17 mouse cellular contexts compared by ENCODE assay signal in the genomic region with DNA sequence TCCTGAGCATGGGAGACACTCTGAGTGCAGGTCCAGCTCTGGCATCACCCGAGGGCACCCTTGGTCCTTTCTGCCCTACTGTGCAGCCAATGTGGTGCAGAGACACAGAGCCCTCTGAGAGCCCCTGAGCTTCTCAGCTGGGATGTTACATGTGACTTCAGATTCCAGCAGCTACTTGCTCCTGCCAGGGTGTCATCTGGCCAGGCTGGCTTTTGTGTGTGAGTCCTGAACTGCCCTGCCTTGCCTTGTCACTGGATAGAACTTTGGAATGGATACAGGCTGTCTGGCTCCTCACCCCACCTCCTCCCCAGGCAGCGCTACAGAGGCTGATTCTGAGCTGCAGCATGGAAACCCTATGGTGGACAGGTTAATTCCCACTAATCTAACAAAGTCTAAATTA.
"Had no signal": no experiment of that assay in that cellular context is flagged by ENCODE, and none has a peak within 500 bp of the region (broad histone marks: within the 10 kb centered on the region; RNA-seq: fewer than 3 reads in every experiment).

No protein-coding gene starts in this region.

- H3K36me3 ChIP-seq: lung, embryonic 15.5 days; midbrain, embryonic 13.5 days; midbrain, embryonic 15.5 days; neural tube, embryonic 12.5 days; stomach, embryonic 15.5 days had no signal

- DNase-seq: lung, adult 2 months; lung, postnatal 14 days; lung, postnatal 36 days; right cerebral cortex, postnatal 14 days; thymus, adult 18-20 months; thymus, postnatal 14 days; thymus, postnatal 36 days had no signal

- H3K4me1 ChIP-seq: lung, embryonic 15.5 days; megakaryocyte, embryonic 14.5 days; midbrain, embryonic 13.5 days; midbrain, embryonic 15.5 days; neural tube, embryonic 12.5 days; stomach, embryonic 15.5 days had no signal

- H3K9me3 ChIP-seq: lung, embryonic 15.5 days; midbrain, embryonic 13.5 days; midbrain, embryonic 15.5 days; neural tube, embryonic 12.5 days; stomach, embryonic 15.5 days had no signal

- H3K4me2 ChIP-seq: lung, embryonic 15.5 days; midbrain, embryonic 11.5 days; midbrain, embryonic 13.5 days; midbrain, embryonic 15.5 days; neural tube, embryonic 12.5 days; stomach, embryonic 15.5 days had no signal

- H3K27me3 ChIP-seq: lung, embryonic 15.5 days; midbrain, embryonic 13.5 days; midbrain, embryonic 15.5 days; neural tube, embryonic 12.5 days; stomach, embryonic 15.5 days had no signal

- H3K4me3 ChIP-seq: lung, embryonic 15.5 days; midbrain, embryonic 13.5 days; midbrain, embryonic 15.5 days; neural tube, embryonic 12.5 days; stomach, embryonic 15.5 days had no signal

- ATAC-seq: lung, postnatal 0 days; midbrain, embryonic 13.5 days; midbrain, embryonic 15.5 days had no signal

- H3K27ac ChIP-seq: lung, embryonic 15.5 days; macrophage; midbrain, embryonic 13.5 days; midbrain, embryonic 15.5 days; neural tube, embryonic 12.5 days; stomach, embryonic 15.5 days; stomach, postnatal 0 days had no signal

- H3K9ac ChIP-seq: lung, embryonic 15.5 days; midbrain, embryonic 13.5 days; midbrain, embryonic 15.5 days; neural tube, embryonic 12.5 days; stomach, embryonic 15.5 days had no signal
